Mouse (Mus musculus): ENCODE measurements around the gene Vmn1r200. TPM values are rescaled to one million over a fixed set of nuclear protein-coding genes. Genes with fewer than 3 reads are reported as not detected.
"Not testable (repeated sequence)": the region's sequence is repeated elsewhere in the genome, so short reads cannot be mapped to it uniquely, and the experiment has no call there.

The Vmn1r200 gene
- polyA plus RNA-seq (2012; rRNA removed): not detected in 2 replicates

DNA sequence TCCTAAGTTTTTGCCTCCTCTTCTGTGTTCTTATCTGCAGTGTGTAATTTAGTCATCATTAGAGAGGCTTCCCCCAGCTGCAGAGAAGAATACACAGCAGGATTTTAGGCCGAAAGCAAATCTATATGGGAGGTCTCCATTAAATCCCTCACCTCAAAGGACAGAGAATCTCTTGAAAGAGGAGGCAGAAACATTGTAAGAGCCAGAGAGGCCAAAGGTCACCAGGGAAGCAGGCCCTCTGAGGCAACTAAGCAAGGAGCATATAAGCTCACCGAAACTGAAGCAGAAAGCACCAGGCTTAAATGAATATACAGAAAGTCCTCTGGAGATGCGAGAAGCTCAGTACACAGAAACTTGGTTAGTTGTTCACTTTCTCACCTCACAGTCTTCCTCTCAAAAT lies at the start of gene Vmn1r200:
Vmn1r200 (plus strand) TSS at position 301 of the 400 bp plus-strand sequence.
- no peak for DNase-seq (ENCODE audit: low spot score)

DNA sequence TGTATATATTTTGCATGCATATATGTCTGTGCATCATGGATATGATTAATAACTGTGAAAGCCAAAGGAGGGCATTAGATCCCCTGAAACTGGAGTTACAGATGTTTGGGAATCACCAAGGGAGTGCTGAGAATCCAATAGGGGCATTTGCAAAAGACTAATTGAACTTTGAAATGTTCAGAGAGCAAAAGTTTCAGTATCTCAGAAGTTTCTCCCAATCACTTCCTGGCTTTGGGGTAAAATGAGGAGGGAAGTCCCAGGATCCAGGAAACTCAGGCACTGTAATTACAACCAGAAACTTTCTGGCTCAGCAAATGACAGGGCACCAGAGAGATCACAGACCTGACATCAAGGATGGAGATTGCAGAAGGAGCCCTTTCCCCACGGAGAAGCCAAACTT lies 40.1 kb upstream of the Vmn1r200 start, which contains the start of gene Vmn1r198:
Vmn1r198 (plus strand) TSS at position 301 of the 400 bp plus-strand sequence.
- DNase-seq (ENCODE audit: low spot score): no peak

DNA sequence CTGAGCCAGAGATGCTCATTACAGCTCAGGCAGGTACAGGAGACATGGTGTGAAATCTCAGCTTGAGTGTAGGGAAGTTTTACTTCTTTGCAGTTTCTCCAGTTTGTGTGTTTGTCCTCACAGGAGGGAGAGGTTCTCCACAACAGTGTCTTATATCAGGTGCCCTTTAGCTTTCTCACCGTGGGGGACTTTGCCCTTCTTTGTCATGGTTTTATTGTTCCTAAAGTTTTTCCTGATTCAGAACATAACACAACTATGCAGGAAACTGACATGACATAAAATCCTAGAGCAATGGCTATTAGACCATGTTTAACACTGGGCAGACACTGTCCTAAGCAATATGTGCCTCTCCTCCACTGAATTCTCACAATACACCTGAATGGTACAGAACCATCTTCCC lies 39.4 kb upstream of the Vmn1r200 start:
- no peak for DNase-seq (ENCODE audit: low spot score)

DNA sequence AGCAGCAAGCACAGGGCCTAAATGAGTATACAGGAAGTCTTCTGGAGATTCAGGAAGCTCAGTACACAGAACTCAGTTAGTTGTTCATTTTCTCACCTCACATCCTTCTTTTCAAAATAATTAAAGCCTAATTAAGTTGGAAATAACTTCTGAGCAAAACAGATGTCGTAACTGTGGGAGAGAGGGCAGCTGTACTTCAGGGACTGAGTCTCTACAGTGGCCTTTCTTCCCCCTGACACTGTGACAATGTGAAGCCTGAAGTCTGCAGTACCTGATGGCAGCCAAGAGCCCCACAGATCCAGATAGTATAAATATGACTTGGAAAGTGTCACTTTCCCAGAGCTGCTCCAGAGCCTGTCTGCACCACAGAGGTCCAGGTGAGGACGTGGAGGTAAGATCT lies 10.7 kb upstream of the Vmn1r200 start, which contains the start of gene Vmn1r199:
Vmn1r199 (plus strand) TSS at position 301 of the 400 bp plus-strand sequence.
- DNase-seq (ENCODE audit: low spot score): no peak

DNA sequence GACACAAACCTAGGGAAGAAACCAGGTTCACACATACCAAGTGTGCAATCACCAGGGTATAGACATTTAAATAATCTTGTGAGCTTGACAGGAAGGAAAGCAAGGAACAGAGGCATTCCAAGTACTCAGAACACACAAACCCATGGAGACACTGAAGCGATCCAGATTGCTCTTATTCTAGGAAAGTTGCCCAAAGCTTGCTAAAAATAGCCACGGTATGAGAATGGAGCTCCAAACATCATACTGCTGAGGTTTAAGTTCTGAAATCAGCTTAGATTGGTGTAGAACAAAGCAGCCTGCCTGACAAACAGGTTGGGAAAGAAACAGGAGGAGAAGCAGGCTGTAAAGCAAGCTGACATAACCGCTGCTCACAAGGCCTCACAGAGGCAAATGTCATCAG lies 9.0 kb upstream of the Vmn1r200 start:
- not testable (repeated sequence) for DNase-seq (ENCODE audit: low spot score)

DNA sequence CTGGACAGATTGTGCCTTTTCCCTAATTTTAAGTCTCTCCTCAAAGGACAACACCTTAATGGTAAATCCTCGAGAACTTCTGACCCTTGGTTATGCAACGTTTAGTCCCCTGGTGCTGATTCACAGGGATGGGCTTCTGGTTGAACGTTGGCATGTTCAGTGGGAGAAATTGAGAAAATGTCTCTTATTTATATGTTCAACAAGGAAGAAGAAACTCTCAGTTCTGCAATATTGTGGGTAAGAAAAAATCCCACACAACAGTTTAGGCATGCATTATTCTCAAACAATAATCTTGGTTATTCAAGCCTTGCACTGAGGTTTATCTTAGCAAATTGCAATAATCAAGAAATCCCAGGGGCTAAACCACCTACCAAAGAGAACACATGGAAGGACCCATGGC lies 6.8 kb upstream of the Vmn1r200 start:
- DNase-seq (ENCODE audit: low spot score): no peak

DNA sequence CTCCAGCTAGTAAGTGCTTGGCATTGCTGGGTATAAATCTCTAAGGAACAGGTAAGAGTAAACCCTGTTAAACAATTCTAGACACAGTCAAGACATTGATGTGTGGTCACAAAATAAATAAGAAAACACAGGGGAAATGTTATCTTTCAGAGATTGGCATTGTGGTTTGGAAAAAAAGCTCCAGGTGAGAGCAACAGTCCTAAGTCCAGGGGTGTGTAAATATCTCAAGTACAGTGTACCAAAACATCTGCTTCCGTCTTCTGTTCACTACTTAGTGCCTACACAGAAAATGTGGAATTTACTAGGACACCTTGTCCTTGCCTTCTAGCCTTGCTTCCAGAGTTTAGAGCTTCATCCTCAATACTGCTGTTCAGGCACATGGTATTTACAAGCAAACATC lies 3.1 kb upstream of the Vmn1r200 start:
- no peak for DNase-seq (ENCODE audit: low spot score)

DNA sequence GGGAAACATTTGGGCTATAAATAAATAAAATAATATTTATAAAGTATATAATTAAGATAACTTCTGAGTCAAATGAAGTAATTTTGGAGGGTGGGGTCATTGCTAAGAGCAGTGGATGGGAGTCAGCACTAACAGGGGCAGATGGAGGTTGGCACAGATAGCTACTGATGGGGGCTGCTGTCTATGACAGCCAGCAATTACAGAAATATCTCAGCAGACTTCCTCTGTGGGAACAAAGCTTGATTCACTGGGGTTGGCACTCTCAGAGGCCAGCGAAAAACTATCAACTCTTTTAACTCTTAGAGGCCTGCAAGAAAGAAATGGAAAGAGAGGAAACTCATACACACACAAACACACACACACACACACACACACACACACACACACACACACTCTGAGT lies 12.8 kb downstream of the Vmn1r200 start:
- no peak for DNase-seq (ENCODE audit: low spot score)

Other genes with a start within 250 kb of the Vmn1r200 start
- not detected in 2 replicates for gene Vmn1r191, start 206.4 kb upstream of the Vmn1r200 start, polyA plus RNA-seq (2012; rRNA removed)
- not detected in 2 replicates for gene Vmn1r192, start 199.2 kb upstream of the Vmn1r200 start, polyA plus RNA-seq (2012; rRNA removed)
- not detected in 2 replicates for gene Vmn1r193, start 167.2 kb upstream of the Vmn1r200 start, polyA plus RNA-seq (2012; rRNA removed)
- not detected in 2 replicates for gene Vmn1r194, start 146.2 kb upstream of the Vmn1r200 start, polyA plus RNA-seq (2012; rRNA removed)
- gene Vmn1r195, start 119.9 kb upstream of the Vmn1r200 start, polyA plus RNA-seq (2012; rRNA removed): not detected in 2 replicates
- gene Vmn1r196, start 100.5 kb upstream of the Vmn1r200 start, polyA plus RNA-seq (2012; rRNA removed): not detected in 2 replicates
- not detected in 2 replicates for gene Vmn1r197, start 65.8 kb upstream of the Vmn1r200 start, polyA plus RNA-seq (2012; rRNA removed)
- not detected in 2 replicates for gene Vmn1r198, start 40.0 kb upstream of the Vmn1r200 start, polyA plus RNA-seq (2012; rRNA removed)
- not detected in 2 replicates for gene Vmn1r199, start 10.6 kb upstream of the Vmn1r200 start, polyA plus RNA-seq (2012; rRNA removed)
- gene Vmn1r201, start 81.5 kb downstream of the Vmn1r200 start, polyA plus RNA-seq (2012; rRNA removed): not detected in 2 replicates
- gene Vmn1r202, start 115.0 kb downstream of the Vmn1r200 start, polyA plus RNA-seq (2012; rRNA removed): 0.01 TPM in 1 of 2 replicates, not detected in the other
- gene Vmn1r203, start 127.7 kb downstream of the Vmn1r200 start, polyA plus RNA-seq (2012; rRNA removed): not detected in 2 replicates
- gene Vmn1r204, start 162.8 kb downstream of the Vmn1r200 start, polyA plus RNA-seq (2012; rRNA removed): not detected in 2 replicates
- gene Vmn1r205, start 202.6 kb downstream of the Vmn1r200 start, polyA plus RNA-seq (2012; rRNA removed): not detected in 2 replicates
- not detected in 2 replicates for gene Vmn1r206, start 233.9 kb downstream of the Vmn1r200 start, polyA plus RNA-seq (2012; rRNA removed)

Measured in urinary bladder, adult 2 months (tissue).